Mouse (Mus musculus) kidney, embryonic 16.5 days (tissue): Measurements from ENCODE around the gene 4921504E06Rik. TPM values are rescaled to one million over a fixed set of nuclear protein-coding genes. Genes with fewer than 3 reads are reported as not detected.

Experiments used
- polyA plus RNA-seq: library from polyadenylated mRNA; unstranded; fragments of >200 nt; fragmentation: Nextera tagmentation; extraction: Ambion mirVana; gene quantifications from 2 replicates; pipeline ENCODE4 v1.2.1, GENCODE M21; 2015

4921504E06Rik gene
- polyA plus RNA-seq, 1 experiment from 2014 or later: not detected

Other genes starting within 250 kb of the 4921504E06Rik start
- 35.1 and 36.5 TPM in 2 replicates for gene Msrb2, start 182.5 kb downstream of the 4921504E06Rik start, polyA plus RNA-seq
- gene Ptf1a, start 108.3 kb downstream of the 4921504E06Rik start, polyA plus RNA-seq: not detected in 2 replicates
- 1.4 TPM in 2 replicates for gene Otud1, start 103.8 kb upstream of the 4921504E06Rik start, polyA plus RNA-seq